Mouse (Mus musculus) embryonic facial prominence, embryonic 14.5 days (tissue): Measurements from ENCODE around the gene Enox2. TPM values are rescaled to one million over a fixed set of nuclear protein-coding genes. Genes with fewer than 3 reads are reported as not detected.

Experiments used
- ATAC-seq: fragments of 200-750 bp; cut with Nextera tagmentation; 2 replicates; pipeline ENCODE4 v1.8.0; 2017; ENCODE audit warnings: low read depth, moderate number of reproducible peaks, moderate TSS enrichment
- DNase-seq: peaks from one replicate; pipeline ENCODE4 v3.0.0-alpha.2; 2015; ENCODE audit warnings: low spot score
- H3K27ac ChIP-seq: fragments of 300-500 bp; sonication (generic); replicated peaks from 2 replicates; pipeline ENCODE4 v1.5.1; 2014; ENCODE audit warnings: low read depth, mild to moderate bottlenecking, low read length, moderate library complexity
- H3K27me3 ChIP-seq: fragments of 300-500 bp; sonication (generic); replicated peaks from 2 replicates; pipeline ENCODE4 v1.6.1; 2014; ENCODE audit warnings: low read length; ENCODE audit not compliant: control insufficient read depth, insufficient read depth
- H3K36me3 ChIP-seq: fragments of 300-500 bp; sonication (generic); 2 replicates; pipeline ENCODE4 v1.6.1; 2014; ENCODE audit warnings: low read length, mixed read lengths; ENCODE audit not compliant: control insufficient read depth, insufficient read depth
- H3K4me1 ChIP-seq: fragments of 300-500 bp; sonication (generic); 2 replicates; pipeline ENCODE4 v1.6.1; 2014; ENCODE audit warnings: antibody characterized with exemption, low read length; ENCODE audit not compliant: control insufficient read depth, insufficient read depth
- H3K4me2 ChIP-seq: fragments of 300-500 bp; sonication (generic); 2 replicates; pipeline ENCODE4 v1.6.1; 2014; ENCODE audit warnings: low read depth, mild to moderate bottlenecking, low read length, moderate library complexity, mixed read lengths
- H3K4me3 ChIP-seq: fragments of 300-500 bp; sonication (generic); 2 replicates; pipeline ENCODE4 v1.5.1; 2014; ENCODE audit warnings: low read depth, mild to moderate bottlenecking, low read length
- H3K9ac ChIP-seq: fragments of 300-500 bp; sonication (generic); 2 replicates; pipeline ENCODE4 v1.6.1; 2014; ENCODE audit warnings: low read depth, mild to moderate bottlenecking, low read length, moderate library complexity, mixed read lengths
- H3K9me3 ChIP-seq: fragments of 300-500 bp; sonication (generic); 2 replicates; pipeline ENCODE4 v1.6.1; 2016; ENCODE audit warnings: low read length; ENCODE audit not compliant: control insufficient read depth
- WGBS: fragments of 180-500 bp; shearing (Covaris S2); extraction: QIAGEN DNeasy Blood & Tissue Kit; methylation state at CpG from one replicate; pipeline ENCODE4 v1.1.7; 2014; 5-methylcytosine and 5-hydroxymethylcytosine counted together
- polyA plus RNA-seq: library from polyadenylated mRNA; unstranded; fragments of >200 nt; fragmentation: Nextera tagmentation; extraction: Ambion mirVana; gene quantifications from 2 replicates; pipeline ENCODE4 v1.2.1, GENCODE M21; 2014

Enox2 gene
- polyA plus RNA-seq = 7.0 and 8.4 TPM in 2 replicates

DNA sequence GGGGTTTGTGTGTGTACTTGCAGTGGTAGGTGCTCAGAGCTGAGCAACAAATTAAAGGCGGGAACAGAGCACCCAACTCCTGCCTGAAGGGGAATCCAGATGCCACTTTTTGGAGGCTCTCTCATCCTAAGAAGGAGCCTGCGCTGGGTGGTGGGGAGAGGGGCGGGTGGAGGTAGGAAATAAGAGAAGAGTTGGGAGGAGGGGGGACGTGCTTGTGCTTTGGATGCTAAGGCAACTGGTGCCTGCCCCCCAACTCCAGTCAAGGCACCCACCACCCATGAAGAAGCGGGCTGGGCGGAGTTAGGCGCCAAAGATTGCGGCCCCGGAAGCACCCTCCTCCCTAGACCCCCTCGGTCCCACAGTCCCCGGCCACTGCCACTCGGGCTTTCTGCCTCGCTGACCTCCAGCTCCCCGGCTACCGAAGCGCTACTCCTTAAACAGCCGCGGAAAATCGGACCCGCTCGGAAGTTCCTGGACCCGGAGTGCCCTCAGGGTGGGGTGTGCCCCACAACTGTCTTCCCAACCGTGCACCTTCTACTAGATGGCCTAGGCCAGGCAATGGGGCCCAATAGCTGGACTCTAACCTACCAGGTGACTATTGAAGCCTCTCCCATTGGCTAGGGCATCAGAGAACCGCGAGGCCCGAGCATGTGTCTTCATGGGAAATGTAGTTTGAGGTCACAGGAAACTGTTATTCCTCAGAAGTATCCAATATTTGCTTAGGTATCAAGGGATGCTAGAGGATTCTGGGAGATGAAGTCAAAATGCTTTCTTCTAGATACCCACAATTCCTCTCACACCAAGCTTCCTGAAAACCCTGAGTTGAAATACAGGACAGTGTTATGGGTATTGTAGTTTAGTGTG, at the start of gene Enox2:
Enox2 (minus strand) TSS at position 560 of the 864 bp plus-strand sequence.
- ATAC-seq (peak; percentile 100), DNase-seq (peak; percentile 98)
- peak within 1 kb of the TSS; percentile 56 for H3K4me2 ChIP-seq
- H3K9ac ChIP-seq = peak within 1 kb of the TSS; percentile 69
- H3K4me1 ChIP-seq = no peaks in the 10 kb centered on the region
- no peaks in the 10 kb centered on the region for H3K9me3 ChIP-seq
- no peaks in the 10 kb centered on the region for H3K27me3 ChIP-seq
- 13% methylated on average over 14 of the region's 26 CpGs for WGBS
- H3K27ac ChIP-seq = peak within 1 kb of the TSS; percentile 69
- H3K36me3 ChIP-seq = no peaks in the 10 kb centered on the region
- H3K4me3 ChIP-seq = peak within 1 kb of the TSS; percentile 51

DNA sequence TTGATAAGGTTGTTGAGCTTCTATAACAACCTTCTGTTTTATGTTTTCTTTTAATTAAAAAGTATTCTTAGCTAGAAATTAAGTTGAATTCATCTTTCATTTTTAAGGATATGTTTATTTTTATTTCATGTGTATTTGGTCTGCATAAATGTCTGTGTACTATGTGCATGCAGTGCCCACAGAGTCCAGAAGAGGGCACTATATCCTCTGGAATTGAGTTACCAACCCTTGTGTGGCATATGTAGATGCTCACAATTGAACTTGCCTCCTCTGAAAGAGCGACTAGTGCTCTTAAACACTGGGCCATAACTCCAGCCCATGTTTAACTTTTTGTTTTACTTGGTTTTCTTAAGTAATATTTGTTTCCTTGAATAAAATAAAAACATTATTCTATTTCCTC, 21.4 kb upstream of the Enox2 start:
- H3K36me3 ChIP-seq = no peaks in the 10 kb centered on the region
- WGBS = 50% methylated on average over 1 of the region's 1 CpGs
- no peak for ATAC-seq
- no peak overlapping the region for H3K4me2 ChIP-seq
- H3K9ac ChIP-seq = no peak overlapping the region
- H3K4me3 ChIP-seq = no peak overlapping the region
- H3K9me3 ChIP-seq = no peaks in the 10 kb centered on the region
- DNase-seq = no peak
- H3K27me3 ChIP-seq = no peaks in the 10 kb centered on the region
- H3K27ac ChIP-seq = no peak overlapping the region
- no peaks in the 10 kb centered on the region for H3K4me1 ChIP-seq

DNA sequence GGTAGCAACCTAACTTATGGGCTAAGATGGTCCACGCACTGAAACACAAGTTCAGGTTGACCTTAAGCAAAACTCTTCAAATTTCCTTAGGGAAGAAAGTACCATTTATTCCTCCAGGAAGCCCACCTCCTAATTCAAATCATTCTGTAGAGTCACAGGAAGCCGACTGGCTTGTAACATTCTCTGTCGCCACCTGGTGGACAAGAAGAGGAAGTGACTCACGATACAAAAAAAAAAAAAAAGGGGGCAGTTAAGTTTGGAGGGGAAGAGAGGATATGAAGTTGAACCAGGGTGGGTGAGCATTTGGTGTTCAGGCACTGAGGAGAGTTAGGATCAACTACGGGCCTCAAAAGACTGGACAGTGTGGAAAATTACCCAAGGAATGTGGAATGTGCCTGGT, 18.6 kb upstream of the Enox2 start:
- Histone ChIP-seq H3K9ac (no peak overlapping the region), H3K4me1 (no peaks in the 10 kb centered on the region), H3K36me3 (no peaks in the 10 kb centered on the region), H3K27me3 (no peaks in the 10 kb centered on the region), H3K27ac (no peak overlapping the region), H3K9me3 (no peaks in the 10 kb centered on the region), H3K4me2 (no peak overlapping the region), H3K4me3 (no peak overlapping the region)
- DNase-seq (peak; percentile 7), ATAC-seq (no peak)
- WGBS = 21% methylated on average over 5 of the region's 5 CpGs

DNA sequence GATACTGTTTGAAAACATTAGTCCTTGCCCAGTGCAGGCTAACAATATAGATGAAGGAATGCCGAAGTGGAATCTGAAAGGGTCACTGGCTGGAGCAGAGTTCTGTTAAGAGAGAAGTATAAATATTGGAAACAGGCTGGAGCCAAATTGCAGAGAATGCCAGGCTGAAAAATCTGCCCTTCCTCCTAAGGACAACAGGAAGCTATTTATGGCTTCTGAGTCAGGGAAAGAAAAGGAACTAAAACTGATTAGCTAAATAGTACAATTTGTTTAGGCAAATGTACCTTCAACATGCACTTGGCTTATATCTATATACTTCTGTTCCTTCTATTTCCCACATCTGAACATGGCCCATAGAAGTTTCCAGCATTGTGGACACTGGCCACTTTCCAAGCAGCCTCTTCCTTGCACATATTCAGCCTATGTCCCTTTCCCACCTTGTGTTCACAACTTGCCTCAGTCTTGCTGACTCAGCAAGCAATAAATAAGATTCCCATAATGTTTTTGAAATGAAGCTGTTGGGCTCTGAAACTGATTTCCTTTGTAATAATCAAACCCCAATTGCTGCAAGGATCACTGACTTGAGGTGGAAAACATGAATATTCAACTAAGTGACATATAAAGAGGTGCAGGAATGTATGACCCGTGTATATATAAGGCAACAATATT, 8.0 kb downstream of the Enox2 start:
- H3K27me3 ChIP-seq = no peaks in the 10 kb centered on the region
- H3K36me3 ChIP-seq = no peaks in the 10 kb centered on the region
- H3K4me3 ChIP-seq = no peak overlapping the region
- H3K4me2 ChIP-seq = no peak overlapping the region
- DNase-seq (no peak), ATAC-seq (no peak)
- H3K9me3 ChIP-seq = no peaks in the 10 kb centered on the region
- no peak overlapping the region for H3K27ac ChIP-seq
- no peaks in the 10 kb centered on the region for H3K4me1 ChIP-seq
- WGBS = 73% methylated on average over 2 of the region's 2 CpGs
- H3K9ac ChIP-seq = no peak overlapping the region

DNA sequence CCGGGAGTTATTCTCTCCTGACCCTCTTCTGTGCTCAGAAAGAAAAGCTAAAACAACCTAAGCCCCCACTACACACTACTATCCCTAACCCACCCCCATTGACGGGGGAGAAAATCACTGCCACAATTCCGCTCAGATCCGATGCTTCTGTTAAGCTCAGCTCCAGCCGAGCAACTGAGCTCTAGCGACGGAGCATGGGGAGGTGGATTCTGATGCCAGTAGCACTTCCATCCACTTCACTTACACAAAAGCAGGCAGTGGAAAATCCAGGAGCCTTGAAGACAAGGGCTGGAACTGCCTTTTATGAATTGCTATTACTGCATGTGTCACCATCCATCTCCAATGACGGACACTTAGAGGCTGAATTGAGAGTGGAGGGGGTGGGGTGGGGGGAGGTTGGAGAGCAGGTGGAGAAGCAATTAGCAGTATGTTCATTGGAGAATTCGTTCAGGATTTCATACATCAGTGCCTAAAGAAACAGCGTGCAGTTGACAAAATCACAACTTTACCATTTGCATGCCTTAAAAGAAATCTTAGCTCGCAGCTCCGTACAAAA, 14.5 kb downstream of the Enox2 start:
- Histone ChIP-seq H3K4me3 (no peak overlapping the region), H3K36me3 (no peaks in the 10 kb centered on the region), H3K4me2 (no peak overlapping the region), H3K4me1 (no peaks in the 10 kb centered on the region), H3K9ac (no peak overlapping the region), H3K9me3 (no peaks in the 10 kb centered on the region), H3K27ac (no peak overlapping the region), H3K27me3 (no peaks in the 10 kb centered on the region)
- ATAC-seq (no peak), DNase-seq (peak; percentile 1)
- WGBS = 65% methylated on average over 12 of the region's 12 CpGs

DNA sequence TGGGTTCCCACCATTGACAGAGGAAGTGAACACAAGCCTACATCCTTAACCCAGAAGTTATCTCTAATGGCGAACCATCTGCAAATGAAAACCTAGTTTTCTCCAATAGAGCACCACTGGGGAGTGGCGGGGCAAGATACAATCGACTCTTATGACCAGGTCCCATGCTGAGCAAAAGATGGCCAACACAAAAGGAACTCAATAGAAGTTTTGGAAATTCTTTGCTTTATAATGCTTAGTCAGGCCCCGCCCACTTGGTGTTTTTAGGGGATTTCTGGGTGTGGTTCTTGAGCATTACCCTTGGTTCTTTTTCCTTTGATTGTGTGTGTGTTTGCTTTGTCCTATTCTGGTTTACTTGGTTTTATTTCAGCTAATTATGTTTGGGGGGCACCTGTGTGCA, 37.2 kb downstream of the Enox2 start:
- H3K27ac ChIP-seq = no peak overlapping the region
- no peaks in the 10 kb centered on the region for H3K4me1 ChIP-seq
- no peaks in the 10 kb centered on the region for H3K9me3 ChIP-seq
- 89% methylated on average over 4 of the region's 4 CpGs for WGBS
- no peak for ATAC-seq
- no peaks in the 10 kb centered on the region for H3K27me3 ChIP-seq
- H3K36me3 ChIP-seq = no peaks in the 10 kb centered on the region
- H3K4me2 ChIP-seq = no peak overlapping the region
- no peak overlapping the region for H3K9ac ChIP-seq
- no peak for DNase-seq
- no peak overlapping the region for H3K4me3 ChIP-seq

DNA sequence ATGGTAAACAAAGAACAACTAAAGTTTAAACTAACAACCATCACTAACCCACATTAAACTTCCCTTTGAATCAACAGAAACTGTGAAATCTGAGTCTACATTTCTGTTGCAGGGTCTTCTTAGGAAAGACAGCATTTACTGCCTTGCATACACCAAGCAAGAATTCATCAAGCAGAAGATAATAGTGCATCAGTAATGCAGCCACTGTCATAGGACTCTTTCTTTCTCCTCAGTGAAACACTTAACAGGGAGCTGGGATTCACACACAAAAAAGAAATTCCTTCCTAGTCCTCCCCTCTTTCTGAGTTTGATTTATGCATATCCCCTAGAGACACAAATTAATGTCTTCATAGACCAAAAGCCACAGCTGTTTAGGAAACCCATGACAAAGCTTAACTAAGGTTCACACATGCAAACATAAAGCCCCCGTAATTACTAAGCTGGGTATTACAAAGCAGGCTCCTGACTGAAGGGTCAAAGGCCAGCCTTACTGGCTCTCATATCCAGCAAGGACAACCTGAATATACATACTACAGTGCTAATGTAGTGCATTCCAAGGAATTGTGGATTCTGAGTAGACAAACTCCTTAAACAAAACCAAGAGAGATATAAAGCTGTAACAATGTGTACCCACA, 62.1 kb downstream of the Enox2 start:
- ATAC-seq (no peak), DNase-seq (no peak)
- H3K27me3 ChIP-seq = no peaks in the 10 kb centered on the region
- no peaks in the 10 kb centered on the region for H3K36me3 ChIP-seq
- no peak overlapping the region for H3K4me3 ChIP-seq
- H3K9me3 ChIP-seq = no peaks in the 10 kb centered on the region
- H3K9ac ChIP-seq = no peak overlapping the region
- H3K4me2 ChIP-seq = no peak overlapping the region
- H3K27ac ChIP-seq = no peak overlapping the region
- 45% methylated on average over 1 of the region's 1 CpGs for WGBS
- H3K4me1 ChIP-seq = no peaks in the 10 kb centered on the region

DNA sequence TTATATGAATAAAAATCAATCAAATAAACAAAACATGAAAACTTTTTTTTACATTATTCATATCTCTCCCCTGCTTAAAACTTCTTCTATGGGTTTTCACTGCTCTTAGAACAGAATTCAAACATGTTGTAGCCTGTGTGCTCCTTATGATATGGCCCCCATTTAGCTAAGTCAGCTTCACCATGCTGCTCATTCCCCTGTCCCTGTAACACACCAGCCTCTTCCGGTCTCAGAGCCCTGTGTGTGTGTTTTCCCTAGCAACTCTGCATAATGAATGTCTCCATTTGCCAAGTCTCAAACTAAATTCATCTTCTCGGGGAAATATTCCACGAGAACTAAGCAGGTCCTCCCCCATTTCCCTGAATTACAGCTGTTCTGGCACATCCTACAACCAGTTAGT, 71.6 kb downstream of the Enox2 start:
- H3K4me2 ChIP-seq = no peak overlapping the region
- H3K36me3 ChIP-seq = no peaks in the 10 kb centered on the region
- no peak for DNase-seq
- H3K9ac ChIP-seq = no peak overlapping the region
- H3K9me3 ChIP-seq = no peaks in the 10 kb centered on the region
- no peak for ATAC-seq
- no peak overlapping the region for H3K4me3 ChIP-seq
- WGBS = 62% methylated on average over 3 of the region's 3 CpGs
- no peaks in the 10 kb centered on the region for H3K27me3 ChIP-seq
- no peak overlapping the region for H3K27ac ChIP-seq
- H3K4me1 ChIP-seq = no peaks in the 10 kb centered on the region
